Mouse (Mus musculus): ENCODE data around the gene Bhlha9. TPM values are rescaled to one million over a fixed set of nuclear protein-coding genes. Genes with fewer than 3 reads are reported as not detected.
A peak's percentile ranks its signal among the peaks of the same experiment; 100 is the strongest.

Bhlha9 gene
- 1 to 10 TPM; 2.5 to 3.3 TPM for total RNA-seq (2021)

DNA sequence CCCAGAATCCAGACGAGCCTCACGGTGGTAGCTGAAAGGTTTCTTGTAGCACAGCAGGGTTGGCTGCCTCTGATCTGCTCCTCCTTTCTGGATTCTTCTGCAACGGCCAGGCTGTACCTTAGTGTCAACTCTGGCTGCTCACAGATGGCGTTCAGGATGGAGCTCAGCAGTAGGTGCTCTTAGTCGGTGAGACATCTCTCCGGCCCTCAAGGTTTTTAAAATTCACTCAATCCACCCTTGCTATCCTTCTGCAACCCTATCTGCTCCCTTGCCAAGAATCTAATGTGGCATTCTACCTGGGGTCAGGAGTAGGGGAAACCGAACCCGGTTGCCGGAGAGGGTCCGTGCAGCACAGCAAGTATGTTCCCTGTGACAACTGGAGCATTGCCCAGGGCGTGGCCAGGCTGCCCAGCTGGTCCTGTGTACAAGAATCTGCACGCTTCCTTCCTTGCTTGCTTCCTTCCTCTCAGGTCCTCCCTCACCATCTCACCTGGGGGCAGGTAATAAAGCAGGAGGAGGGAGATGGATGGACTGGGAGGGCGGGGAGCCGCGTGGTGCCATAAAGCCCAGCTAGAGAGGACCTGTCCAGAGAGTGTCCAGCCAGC, at the start of gene Bhlha9:
Gene Bhlha9, plus strand, starts transcription at position 600 of the 605 bp plus-strand sequence.
- intact Hi-C loops (cut with DNase I), result no loop called here
- peak; percentile 57 for DNase-seq

DNA sequence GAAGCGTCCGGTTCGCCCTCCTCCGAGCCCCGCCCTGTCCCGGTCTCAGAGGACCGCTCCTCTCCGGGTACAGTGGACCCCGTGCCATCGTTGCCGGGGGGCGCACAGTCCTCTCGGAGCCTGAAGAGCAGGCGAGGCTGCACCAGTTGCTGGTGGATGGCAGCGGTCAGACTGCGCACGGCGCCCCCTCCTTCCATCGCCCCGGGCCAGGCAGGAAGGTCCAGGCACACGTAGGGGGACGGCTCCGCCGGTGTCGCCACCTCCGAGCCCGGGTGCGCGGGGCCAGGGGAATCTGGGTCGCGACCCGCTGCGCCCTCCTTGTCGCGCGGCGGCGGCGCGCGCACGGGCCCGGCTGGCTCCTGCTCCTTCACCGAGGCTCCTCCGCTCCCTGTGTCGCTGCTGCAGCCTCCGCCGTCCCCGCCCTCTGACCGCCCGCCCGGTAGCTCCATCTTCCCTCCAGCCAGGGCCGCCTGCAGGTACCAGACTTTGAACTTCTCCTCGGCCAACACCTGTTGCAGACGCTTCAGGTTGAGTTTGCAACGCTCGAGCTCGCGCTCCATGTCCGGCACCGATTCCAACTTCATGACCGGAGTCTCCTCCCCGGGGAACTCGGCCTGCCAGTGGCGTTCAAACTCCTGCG, 49.6 kb upstream of the Bhlha9 start:
- peak; percentile 45 for DNase-seq
- intact Hi-C loops (cut with DNase I), result no loop called here

DNA sequence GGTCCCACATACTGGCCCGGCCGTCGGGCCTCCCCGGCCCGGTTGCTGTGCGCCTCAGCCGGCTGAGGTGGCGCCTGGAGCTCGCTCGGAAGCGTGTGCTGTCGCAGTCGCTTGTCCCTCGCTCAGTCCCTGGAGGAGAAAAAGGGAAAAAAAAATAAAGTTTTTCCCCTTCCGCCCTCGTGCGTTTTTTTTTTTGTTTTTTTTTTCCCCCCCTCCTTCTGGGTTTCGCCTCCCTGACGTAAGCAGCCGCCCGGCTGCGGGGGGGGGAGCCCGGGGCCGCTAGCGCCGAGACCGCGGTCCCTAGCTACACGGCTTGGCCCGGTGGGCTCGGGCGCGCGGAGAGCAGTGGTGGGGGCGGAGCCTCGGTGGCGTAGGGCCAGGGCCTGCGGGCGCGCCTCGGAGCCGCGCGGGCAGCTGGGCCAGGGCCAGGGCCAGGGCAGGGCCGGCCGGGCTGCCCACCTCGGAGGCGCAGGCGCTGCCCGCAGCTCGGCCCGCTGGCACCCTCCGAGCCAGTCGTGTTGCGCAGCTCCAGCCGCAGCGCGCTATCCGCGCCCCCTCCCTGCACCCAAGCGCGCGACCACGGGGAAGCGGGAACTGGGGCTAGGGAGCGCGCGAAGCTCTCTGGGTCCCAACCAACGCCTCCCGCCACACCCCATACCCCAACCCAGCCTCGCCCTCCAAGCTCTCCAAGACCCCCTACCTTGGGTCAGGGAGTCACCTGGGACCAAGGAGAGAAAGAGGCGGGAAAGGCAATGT, 48.9 kb upstream of the Bhlha9 start:
- intact Hi-C loops (cut with DNase I), result no loop called here
- DNase-seq, result peak; percentile 86

DNA sequence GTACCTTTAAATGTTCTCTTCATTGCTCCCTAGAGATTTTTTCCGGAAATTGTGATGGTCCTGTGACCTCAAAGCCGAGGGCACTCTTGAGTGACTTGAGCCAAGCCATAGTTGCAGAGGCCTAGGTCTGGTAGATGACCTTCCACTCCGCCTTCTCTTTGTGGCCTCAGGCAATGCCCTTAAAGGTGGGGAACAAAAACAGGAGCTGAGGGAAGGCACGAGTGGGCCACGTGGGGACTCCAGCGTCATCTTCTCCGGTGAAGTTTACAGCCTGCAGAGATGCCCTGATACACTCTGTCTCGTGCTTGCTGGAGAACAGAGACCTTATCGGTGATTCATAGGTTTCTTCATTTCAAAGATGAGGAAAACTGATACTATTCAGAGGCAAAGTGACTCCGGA, 48.2 kb upstream of the Bhlha9 start:
- DNase-seq, result no peak
- intact Hi-C loops (cut with DNase I), result no loop called here

DNA sequence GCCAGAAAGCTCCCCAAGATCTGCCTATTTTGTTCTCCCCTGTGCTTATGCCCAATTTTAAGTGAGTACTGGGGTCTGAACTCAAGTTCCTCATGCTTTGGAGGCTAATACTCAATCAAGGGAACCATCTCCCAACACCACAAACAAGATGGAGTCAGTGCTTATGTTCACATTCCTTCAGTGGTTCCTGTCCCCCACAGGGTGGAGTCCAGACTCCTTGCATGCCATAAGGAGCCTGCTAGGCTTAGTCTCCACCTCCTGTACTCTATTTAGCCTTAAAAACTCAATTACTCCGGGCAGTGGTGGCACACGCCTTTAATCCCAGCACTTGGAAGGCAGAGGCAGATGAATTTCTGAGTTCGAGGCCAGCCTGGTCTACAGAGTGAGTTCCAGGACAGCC, 47.4 kb upstream of the Bhlha9 start:
- intact Hi-C loops (cut with DNase I), result no loop called here

DNA sequence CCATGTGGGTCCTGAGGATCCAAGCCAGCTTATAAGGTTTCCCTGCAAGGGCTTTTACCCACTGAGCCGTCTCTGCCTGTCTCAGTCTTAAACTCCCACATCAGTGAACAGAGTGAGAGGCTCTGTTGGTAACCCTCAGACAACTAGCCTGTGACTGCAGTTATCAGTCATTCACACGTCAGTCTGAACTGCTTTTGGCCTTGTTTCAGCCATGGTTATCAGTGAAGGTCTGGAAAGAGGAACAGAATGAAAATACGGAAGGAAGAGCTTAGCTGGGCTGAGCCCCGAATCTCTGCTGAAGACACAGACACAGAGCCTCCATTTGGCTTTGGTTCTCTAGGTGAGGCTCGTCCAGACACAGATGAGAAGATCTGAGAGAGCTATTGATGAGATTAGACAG, 43.7 kb upstream of the Bhlha9 start:
- DNase-seq, result no peak
- intact Hi-C loops (cut with DNase I), result no loop called here

More for the DNA sequence above, 47.4 kb upstream of the Bhlha9 start:
- no peak for DNase-seq

DNA sequence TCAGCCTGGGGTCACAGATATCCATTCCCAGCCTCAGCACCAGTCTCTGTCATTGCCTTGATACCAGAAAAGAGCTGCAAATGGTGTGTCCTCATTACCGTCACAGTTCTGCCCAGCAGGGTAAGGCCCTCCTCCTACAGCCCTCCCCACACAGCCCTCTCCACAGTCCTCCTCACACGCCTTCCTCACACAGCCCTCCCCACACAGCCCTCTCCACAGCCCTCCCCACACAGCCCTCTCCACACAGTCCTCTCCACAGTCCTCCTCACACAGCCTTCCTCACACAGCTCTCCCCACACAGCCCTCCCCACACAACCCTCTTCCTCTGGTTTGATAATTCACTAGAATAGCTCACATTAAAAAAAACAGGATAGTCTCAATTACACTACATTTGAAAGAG, 42.2 kb upstream of the Bhlha9 start:
- no peak for DNase-seq
- intact Hi-C loops (cut with DNase I), result no loop called here

DNA sequence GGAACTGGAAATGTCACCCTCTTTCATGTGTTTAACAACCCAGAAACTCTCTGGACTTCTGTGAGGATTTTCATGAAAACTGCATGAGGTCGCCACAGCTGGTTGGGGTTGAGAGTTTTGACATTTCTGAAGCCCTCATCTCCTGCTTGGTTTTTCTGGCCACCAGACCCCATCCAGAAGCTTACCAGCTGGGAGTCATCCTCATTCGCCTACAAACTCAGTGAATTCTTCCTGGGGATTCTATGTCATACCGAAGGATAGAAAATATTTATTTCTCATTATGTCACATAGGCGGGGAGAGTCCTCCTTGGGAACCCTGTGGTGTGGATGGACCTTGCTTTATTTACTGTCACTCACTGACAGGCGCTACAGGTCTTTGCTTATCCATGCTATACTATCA, 41.8 kb upstream of the Bhlha9 start:
- intact Hi-C loops (cut with DNase I), result no loop called here
- DNase-seq, result no peak

DNA sequence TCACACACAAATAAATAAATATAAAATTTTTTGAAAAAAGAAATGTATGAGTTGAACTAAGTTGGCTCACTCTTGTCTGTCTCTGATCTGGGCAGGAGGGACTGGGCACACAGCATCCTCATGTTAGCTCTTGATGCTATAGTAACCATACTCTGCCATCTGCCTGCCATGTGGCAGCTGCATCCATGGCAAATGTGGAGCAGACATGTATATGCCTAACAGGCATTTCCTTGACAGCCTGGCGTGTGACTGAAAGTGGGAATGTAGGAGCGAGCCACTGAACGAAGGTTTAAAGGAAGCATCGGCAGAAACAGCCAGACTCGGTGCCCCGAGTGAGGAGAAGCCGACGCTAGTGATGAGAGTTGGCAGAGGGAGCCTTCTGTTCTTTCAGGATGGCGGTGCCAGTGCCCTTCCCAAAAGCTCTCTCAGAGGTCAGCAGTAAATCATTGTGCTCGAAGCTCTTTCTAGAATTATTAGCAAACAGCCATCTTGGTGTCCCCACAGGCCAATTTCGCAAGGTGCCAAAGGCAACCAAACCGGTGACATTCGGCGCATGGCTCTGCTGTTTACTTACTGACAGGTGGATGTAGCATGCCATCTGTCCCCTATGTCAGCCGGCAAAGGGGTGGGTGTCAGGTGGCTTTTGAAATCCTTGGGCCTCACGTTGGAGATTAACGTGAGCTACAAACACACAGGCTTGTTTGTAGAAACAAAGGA, 32.8 kb upstream of the Bhlha9 start:
- intact Hi-C loops (cut with DNase I), result no loop called here
- peak; percentile 58 for DNase-seq

DNA sequence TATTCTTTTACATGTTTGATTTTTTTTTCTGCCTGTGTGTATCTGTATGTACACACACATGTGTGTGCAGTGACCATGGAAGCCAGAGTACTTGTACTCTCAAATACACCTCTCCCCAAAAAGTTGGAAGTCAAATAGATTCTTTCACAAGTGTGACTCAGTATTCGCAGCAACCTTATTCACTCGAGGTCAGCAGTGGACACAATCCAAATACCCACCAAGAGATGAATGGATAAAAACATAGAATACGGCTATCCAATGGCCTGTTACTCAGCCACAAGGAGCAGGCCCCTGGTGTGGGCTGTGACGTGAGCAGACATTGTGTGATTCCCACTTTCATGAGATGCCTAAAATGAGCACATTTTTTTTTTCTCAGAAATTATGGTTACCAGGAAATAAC, 32.0 kb upstream of the Bhlha9 start:
- intact Hi-C loops (cut with DNase I), result no loop called here
- no peak for DNase-seq

DNA sequence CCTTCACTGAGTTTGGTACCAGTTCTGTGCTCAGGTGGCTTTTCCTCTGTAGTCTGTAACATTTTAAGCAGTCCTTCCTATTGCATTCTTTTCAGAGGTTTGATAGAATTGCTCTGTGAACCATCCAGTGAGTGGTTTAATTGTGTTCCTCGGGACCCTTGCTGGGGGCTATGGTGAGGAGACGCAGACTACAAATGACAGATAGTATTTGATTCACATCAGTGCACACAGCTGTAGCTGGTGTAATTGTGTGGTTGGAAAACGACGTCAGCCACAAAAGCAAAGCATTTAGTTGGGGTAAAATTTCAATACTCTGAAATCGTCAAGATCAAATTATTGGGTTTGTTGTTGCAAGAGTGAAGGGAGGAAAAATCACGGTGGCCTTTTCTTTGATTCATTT, 28.0 kb upstream of the Bhlha9 start:
- intact Hi-C loops (cut with DNase I), result no loop called here
- DNase-seq, result peak; percentile 35

DNA sequence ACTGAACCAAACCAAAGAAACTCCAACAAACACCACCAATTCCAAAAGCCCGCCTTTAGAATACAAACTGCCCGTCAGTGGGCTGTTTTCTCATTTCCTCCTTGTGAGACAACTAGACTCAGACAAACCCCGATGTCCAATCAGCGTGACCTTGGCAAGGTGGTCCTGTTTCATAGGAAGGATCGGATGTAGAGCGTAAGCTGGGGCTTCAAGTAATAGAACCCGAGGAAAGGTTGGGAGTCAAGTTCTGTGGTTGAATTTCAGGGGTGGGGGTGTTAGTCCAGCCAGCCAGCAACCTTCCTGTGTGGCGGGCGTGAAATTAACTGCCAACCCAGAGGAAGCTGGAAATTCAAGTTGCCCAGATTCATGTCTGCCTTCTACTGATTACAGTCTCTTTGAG, 27.2 kb upstream of the Bhlha9 start:
- DNase-seq, result no peak
- intact Hi-C loops (cut with DNase I), result loop anchor here (5.0 kb wide), 2 partner anchors 123 to 138 kb away; no protein-coding TSS in a partner anchor

DNA sequence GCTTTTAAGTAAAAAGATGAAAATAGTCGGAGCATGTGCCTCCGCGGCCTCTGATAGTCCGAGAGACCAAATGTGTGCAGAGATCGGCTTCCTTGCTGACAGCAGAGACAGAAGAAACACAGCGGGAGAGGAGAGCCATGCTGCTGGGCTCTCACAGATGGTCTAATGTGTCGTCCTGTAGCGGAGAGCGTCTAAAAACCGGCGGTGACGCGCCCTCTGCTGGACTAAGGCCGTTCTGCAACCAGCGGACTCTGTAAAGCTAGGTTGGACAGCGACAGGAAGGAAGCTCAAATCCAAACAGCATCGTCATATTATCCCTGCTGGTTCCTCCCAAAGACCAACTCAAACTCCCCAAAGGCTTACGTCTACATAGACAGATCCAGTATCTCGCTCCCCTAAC, 26.3 kb upstream of the Bhlha9 start:
- DNase-seq, result peak; percentile 97
- intact Hi-C loops (cut with DNase I), result loop anchor here (5.0 kb wide), 2 partner anchors 124 to 139 kb away; no protein-coding TSS in a partner anchor

DNA sequence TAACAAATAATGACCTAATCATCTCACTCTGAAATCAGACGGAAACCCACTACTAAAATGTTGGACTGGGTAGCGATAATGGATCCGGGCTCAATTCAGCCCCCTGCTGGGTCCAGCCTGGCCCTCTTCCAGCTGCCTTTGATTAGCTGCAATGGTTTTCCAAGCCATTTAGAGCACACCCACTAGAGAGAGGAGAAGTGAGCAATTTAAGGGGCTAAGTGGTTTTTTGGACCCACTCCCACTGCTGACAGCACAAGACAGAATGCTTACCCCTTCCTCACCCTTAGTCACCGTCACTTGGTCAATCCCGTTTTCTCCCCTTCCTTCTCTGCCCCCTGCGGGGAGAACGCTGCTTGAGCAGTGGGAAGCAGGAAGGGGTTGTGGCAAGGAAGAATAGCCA, 25.2 kb upstream of the Bhlha9 start:
- intact Hi-C loops (cut with DNase I), result loop anchor here (5.0 kb wide), 2 partner anchors 125 to 140 kb away; no protein-coding TSS in a partner anchor
- DNase-seq, result peak; percentile 87

DNA sequence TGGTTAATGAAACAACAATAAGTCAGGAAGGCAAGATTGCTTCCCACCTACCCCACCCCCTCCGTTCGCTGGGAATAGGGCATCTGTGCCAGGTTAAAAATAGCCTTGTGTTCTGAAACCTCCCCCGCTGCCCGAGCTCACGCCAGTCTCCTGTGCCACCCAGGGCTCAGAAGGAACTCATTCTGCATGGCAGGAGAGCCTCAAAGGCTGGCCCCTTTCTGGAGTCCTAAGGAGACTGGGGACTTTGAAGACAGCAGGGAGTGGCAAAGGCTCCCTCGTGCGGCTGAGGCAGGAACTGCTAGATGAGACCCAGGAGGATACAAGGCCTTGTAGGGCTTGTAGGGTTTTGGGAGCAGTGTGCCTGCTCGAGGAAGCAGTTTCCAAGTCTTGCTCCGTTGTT, 24.8 kb upstream of the Bhlha9 start:
- intact Hi-C loops (cut with DNase I), result loop anchor here (5.0 kb wide), 2 partner anchors 125 to 140 kb away; no protein-coding TSS in a partner anchor
- peak; percentile 80 for DNase-seq

DNA sequence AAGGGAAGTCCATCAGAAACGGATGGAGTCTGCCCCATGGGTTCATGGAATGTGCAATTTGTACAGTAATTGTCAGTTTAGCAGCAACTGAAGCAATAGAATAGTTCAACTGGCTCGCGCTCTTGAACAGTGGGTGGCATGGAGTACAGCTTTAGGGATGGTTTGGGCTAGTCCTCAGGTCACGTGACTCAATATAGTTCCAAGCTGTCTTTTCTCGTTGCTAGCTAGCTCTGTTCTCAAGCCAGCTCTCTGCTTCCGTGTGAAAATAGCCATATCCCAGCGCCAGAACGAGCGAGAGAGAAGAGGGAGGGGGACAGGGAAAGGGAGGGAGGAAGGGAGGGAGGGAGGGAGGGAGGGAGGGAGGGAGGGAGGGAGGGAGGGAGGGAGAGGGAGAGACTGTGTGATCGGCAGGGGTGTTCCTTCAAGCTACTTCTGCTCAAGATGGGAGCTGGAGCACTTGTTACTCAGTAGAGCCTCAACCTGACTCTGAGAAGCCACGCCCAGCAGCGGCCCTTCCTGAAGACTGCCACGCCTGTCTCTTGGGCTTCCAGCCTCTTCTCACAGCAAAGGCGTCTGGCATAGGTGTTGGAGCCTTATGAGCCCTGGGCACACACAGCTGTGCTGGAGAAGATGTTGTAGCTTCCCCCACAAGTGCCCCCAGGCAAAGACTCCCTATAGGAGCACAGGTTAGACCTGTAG, 21.3 kb upstream of the Bhlha9 start:
- intact Hi-C loops (cut with DNase I), result no loop called here
- DNase-seq, result no peak

DNA sequence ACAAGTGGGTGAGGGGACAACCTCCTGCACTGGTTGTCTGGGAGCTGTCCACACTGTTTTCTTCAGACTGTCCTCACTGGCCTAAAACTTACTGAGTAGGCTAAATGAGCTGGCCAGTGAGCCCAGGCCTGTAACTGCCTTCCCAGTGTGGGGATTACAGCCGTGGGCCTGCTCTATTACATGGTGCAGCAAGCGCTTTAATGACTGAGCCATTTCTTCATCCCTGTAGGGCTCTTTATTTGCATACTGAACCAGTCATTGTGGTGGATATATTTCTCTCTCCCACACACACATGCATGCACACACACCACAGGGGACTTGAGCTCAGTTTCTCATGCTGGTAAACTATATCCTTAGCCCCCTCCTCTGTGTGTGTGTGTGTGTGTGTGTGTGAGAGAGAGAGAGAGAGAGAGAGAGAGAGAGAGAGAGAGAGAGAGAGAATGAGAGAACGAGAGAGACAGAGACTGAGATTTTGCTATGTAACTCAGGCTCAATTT, 19.4 kb upstream of the Bhlha9 start:
- no peak for DNase-seq
- intact Hi-C loops (cut with DNase I), result no loop called here

DNA sequence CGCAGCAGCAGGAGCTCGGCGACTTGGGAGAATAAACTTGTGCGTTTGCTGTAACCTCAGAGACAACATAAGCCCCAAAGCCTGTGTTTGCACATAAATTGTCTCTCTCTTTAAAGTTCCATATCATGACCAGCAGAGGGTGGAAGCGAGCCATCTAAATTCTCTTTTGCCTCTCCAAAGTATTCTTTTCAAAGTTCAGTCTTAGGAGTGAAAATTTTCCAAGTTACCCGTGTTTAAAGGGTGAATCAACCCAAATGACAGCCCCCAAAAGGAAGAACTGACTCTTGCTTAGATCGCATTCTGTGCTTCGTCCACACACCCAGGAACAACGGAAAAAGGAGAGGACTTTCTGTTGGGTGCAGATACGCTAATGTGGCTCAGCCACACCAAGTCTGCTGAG, 17.2 kb upstream of the Bhlha9 start:
- intact Hi-C loops (cut with DNase I), result no loop called here

DNA sequence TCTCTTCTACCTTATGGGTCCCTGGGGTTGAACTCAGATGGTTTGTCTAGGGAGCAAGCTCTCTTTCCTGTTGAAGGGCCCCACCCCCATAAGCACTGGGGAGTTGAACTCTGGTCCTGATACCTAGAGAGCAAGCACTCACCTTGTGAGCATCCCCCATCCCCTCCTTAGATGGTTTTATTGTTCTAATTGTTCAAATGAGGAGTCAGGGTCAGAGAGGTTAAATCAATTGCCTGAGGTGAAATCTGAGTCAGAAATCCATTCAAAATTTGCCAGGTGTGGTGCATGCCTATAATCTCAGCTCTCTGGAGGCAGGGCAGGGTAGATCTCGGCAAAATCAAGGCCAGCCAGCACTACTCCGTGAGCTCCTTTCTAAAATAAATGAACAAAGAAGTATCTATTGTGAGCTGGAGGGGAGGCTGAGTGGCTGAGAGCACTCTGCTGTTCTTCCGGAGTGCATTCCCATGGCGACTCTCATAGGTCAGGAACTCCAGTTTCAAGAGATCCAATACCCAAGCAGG, 14.8 kb upstream of the Bhlha9 start:
- no peak for DNase-seq
- intact Hi-C loops (cut with DNase I), result no loop called here

More for the DNA sequence above, 17.2 kb upstream of the Bhlha9 start:
- peak; percentile 45 for DNase-seq
